Mouse (Mus musculus) cerebellum, postnatal 4 days (tissue): ENCODE measurements at regions not wholly inside any gene's neighbourhood (a gene's known extent, or its start where the extent isn't known, plus 50 kb on each side); places are given as distances from the start of the nearest gene placed in this dataset.

Source experiments
- DNase-seq, 2 experiments: peaks; one replicate each; pipeline ENCODE4 v3.0.0; 2022; ENCODE audit warnings: low spot score in 2 of 2, mixed read lengths in 1 of 2

DNA sequence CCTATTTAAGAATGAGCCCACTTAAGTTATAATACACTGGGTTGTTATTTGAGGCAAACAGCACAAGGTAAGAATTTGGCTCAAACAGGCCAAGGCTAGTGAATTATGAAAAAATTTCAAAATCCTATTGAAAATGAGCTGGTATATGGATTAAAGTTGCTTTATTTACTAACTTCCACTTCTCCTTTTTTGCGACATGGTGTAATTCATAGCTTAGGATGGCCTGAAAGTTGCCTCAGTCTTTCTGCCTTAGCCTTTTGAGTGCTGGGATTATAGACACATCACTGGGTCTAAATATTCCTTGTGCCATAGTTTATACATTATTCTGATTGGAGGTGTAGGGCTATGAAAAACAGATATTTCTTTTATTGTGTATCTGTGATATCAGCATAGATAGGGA is 81.9 kb downstream of the Edem1 start:
- no peak for DNase-seq

DNA sequence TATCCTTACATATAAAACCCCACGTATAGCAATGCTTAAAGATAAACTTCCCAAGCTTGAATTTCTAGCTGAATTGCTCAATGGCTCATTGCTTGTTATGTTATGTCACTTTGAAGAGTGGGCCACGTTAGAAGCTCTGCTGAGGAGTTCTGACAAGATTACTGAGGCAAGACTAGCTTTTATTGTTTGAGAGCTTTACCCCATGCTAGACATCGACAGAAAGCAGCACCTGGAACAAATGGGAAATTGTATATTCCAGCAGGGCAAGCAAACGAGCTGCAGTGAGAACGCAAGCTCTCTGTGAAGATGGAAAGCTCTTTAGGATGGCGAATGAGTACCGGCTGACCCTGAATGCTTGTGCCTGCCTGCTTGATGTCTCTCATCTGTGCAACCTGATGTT is 84.1 kb downstream of the Edem1 start:
- no peak for DNase-seq

DNA sequence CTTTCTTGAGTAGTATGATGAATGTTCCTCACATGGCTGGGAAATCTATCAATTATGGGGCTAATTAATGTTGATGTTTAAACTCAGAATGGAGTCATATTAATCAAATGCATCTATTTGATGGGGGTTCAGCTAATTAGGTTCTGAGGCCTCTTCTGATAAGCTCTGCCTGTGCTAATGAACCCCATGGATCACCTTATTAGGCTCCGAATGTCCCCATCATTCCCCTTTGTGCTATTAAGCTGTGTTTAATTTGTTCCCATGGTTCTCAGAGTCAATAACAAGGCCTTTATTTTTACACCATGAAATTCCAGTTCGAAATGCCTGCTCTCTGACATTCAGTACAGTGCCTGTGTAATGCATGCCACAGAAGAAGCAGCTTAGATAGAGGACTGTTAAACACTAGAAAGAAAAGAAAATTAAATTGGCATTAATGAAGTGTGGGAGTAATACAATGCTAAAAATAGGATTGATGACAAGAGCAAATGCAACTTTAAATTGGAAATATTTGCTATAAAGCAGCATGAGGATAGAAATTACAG is 91.0 kb downstream of the Edem1 start:
- DNase-seq, result no peak

DNA sequence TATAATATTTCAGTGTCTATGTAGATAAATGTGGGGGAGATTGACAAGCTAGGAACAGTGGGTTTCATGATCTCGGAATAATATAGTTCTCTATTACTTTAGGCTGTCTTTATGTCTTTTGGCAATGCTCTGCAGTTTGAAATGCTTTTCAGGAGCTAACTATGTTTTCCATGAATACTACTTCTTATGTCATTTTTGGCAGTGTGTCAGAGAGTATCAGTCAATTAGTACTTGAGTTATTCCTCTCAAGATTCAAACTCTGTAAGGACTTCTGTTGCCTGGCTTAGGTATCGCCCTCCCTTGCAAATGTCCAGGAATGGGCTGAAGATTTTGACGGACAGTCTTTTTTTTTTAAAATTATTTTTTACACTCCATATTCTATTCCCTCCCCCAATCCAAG is 92.7 kb downstream of the Edem1 start:
- no peak for DNase-seq

DNA sequence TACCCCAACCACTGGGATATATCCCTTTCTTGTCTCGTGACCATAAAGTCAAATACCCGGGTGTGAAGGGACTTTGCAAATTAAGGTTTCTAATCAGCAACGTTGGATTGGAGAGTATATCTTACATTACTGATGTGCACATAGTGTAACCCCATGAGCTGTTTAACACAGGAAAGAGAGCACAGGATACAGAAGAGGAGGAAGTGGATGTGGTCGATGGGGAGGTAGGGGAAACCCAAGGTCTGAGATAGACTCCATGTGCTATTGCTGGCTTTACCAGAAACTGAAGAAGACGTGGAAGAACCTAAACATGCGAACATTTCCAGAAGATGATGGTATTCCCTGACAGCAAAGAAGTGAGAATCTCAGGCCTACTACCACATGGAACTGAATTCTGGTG is 94.1 kb downstream of the Edem1 start:
- DNase-seq, result no peak

DNA sequence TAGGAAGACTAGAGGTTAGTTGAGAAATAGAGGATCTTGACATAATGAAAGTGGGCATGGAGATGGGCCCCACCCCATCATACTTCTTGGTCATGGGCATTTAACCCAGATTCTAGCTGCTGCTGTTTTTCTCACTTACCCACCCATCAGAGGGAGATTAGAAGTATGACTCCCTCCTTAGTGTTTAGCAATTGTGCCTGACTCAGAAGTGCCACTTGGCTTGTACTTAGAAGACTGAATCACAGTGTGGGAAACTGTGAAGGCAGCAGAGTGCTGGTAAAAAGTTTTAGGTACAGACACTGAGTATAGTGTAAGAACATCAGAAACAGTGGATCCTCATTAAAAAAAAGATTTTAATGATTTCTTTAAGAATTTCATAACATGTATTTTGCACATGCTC is 100.5 kb downstream of the Edem1 start:
- no peak for DNase-seq

DNA sequence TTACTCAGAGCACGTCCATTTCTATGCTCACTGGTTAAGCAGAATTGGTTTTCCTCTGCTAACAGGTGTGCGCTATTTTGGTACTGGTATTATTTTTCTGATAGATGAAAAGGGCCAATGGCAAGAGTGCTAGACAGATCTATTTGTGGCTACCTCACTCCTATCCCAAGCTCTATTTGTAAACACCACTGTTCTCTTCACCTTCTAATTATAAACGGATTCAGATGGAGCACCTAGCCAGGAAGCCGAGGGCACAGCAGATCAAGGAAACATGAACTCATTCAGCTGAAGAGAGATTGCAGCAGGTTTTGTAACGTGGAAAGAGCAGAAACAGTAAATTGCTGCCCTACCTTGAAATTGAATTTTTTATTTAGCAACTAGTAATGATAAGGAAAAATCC is 110.2 kb downstream of the Edem1 start:
- no peak for DNase-seq

DNA sequence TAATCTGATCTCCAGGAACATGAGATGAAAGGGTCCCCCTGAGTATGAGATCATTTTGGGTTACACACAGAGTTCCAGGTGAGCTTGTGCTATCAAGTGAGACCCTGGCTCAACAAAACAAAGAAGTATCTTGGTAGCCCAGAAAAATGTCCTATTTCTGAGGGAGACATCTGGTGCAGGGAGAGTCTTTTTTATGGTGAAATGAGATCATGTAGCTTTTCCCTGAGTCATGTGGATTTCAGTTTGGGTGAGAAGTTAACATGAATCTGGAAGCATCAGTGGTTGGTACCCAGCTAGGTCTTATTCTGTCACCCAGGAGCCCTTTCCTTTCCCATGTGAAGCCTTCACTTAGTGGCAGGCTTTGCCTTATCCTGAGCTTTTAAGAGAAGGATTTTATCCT is 113.8 kb downstream of the Edem1 start:
- DNase-seq, result no peak

DNA sequence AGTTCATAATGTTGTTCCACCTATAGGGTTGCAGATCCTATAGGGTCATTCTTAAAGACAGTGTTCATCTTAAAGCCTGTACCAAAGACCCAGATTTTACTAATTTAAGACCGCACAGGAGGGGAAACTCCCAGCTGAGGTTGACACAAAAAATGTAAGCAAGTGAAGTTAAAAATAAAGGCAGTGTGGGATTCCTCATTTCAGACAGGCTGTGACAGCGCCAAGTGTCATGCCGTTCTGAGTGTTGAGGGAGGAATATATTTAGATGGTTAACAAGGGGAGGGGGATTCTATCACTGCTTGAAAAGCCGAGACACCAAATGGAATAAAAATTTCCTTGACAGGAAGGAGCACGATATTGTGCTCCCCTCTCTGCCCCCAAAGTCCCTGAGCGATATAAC is 123.9 kb downstream of the Edem1 start:
- DNase-seq, result no peak

DNA sequence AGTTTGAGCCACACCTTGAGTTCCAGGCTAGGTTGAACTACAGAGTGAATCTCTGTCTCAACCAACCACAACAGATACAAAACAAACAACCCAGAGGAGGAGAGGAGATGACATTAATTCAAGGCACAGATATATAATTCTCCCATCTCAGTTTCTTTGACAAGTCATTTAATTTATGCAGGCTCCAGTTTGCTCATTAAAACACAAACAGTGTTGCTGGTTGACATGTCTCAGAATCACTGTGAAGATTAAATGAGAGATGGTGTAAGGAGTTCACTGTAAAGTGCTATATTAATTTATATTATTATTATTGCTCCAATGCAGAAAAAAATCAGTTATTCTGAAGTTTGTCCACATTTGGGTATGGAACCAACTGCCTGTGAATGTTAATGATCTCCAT is 134.4 kb downstream of the Edem1 start:
- no peak for DNase-seq

DNA sequence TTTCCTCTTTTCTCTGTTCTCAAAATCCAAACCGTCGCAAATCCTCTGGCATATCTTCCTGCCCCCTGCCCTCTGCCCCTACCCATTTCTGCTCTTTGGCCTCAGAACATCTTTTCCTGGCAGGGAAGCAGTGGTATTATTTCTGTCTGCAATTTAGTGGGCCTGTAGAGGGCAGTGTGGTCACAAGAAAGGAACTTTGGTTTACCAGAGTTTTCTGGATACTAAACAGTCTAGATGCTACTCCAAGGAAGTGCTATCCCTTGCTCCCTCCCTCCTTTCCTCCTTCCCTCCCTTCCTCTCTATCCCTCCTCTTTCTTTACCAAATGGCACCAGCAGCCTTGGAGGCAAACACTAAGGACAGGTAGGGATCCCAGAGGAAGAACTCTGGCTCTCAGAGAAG is 134.9 kb downstream of the Edem1 start:
- DNase-seq, result peak; percentile 41 to 69

DNA sequence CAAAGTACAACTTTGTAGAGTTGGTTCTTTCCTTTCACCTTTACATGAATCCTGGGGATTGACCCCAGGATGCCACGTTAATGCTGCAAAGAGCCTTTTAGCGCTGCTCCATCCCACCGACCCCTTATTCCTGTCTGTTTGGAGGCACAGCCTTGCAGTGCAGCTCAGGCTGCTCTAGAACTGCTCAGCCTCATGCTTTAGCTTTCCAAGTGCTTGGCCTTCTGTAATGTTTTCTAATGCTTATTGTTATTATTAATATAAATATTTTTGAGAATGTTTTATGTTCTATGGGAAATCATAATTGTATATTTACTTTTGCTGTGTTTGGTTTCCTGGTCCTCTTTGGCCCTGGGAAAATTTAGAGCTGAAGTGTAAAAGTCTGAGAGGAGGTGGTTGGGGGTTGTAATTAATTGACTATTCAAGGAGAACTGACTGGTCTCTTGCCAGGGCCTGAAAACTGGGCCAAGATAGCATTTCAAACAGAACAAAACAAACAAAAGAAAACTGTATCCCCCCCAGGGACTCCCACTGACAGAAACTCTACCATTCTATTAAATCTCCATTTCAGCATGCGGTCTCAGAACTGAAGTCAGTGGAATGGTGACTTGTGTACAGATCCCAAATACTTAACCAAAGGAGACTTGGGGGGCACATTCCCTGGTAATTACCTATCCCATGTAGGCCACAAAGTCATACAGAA is 141.2 kb downstream of the Edem1 start:
- DNase-seq, result peak in 1 of 2 experiments; percentile 21

DNA sequence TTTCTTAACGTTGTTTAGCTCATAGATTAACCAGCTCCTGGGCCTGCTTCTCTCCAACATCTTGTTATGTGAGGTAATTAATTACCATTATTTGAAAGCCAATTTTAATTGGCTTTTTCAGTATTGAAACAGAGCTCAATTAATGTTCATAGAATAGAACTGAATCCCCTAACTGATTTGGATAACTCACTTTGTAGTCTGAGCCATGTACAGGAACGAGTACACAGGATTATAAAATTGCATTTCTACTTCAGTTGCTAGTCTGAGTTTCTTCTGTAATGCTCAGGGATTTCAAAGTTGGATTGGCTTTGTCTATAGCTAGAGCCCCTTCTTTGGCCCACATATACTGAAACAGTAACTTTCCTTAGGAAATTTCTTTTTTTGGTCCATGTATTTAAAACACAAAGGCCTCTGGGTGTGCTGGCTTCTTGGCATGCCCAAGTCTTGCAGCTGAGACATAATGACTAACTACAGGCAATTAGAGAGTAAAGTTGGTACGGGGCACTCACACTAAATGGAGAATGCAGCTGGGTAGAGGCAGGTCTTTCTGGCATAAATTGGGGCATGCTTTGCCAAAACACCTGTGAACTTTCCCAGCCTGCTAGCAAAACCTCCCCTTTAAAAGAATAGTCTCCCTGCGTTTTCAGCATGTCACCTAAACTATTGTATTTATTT is 143.1 kb downstream of the Edem1 start:
- no peak for DNase-seq

DNA sequence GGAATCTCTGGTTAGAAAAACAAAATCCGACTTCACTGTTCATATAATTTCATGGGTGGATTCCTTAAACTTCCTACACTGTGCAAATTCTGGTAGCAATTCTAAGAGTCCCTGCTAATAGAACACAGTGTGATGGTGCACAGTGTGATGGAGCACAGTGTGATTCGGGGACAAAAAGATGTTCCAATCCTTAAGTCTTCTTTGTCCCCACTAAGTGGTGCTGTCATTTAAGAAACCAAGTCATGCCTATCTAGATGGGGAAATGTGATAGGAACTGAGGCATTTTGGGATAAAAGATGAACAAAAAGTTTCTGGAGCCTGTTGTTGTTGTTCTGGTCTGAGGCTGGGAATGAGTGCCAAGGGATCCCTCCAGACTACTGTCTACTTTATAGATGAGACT is 145.3 kb downstream of the Edem1 start:
- DNase-seq, result no peak

DNA sequence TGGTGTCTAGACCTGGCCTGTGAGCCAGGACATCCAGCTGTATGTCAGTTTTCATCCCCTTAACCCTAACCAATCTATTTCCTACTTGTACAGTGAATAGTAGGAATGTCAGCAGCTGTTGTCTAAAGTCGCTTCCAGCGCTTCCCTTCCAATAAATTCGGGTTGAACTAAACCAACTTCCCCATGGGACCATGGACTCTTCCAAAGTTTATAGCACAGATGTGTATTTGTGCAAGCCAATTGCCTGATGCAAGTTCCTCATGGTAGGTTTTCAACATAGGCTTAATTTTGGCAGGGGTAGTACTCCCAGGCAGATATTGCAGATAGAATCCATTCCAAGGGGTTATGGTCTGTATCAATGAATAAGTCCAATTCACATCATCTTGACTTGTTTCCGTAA is 161.1 kb downstream of the Edem1 start:
- no peak for DNase-seq

DNA sequence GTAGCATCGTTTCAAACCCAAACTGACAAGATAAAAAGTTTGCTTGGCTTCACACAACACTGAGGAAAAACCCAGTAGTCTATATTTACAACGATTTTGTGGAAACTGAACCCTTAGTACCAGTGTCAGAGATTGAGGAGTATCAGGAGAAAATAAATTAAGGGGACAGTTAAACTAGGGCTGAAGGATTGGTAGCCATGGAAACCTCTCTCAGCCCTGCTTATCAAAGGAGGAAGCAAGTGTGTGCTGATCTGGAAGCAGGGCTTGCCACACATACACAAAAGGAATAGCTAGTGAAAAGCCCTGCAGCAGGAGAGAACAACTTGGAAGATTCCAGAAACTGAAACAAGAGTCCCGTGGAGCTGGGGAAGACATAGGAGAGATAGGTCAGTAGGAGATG is 165.3 kb downstream of the Edem1 start:
- DNase-seq, result no peak

DNA sequence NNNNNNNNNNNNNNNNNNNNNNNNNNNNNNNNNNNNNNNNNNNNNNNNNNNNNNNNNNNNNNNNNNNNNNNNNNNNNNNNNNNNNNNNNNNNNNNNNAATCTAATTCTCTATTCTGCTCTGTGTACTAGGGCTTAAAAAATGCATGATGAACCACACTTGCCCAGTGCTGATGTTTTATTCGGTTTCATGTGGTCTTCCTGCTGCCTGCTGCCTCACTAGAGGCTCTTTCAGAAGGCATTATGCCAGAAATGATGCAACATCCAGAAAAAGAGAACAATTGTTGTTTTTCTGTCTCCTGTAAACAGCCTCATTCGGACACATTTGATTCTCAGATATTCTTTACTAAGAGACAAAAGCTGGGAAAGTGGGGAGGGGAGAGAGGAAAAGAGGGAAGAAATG is 176.0 kb downstream of the Edem1 start:
- DNase-seq, result no peak

DNA sequence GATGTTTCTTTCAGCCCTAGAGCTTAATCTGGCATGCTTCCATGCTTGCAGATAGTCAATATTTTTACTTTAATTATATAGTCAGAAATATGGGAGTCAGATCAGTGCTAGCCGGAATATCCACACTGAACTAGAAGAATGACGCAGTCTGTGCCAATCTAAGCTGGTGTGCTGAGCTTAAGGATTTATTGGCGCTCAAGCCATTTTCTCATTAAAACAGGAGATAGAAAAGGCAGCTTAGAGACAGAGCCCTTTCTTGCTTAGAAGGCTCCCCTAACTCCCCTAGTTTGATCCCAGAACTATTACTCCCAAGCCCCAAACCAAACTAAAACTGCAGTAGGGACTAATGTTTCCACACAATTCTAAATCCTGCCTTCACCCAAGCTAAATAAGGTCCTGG is 180.9 kb downstream of the Edem1 start:
- no peak for DNase-seq

DNA sequence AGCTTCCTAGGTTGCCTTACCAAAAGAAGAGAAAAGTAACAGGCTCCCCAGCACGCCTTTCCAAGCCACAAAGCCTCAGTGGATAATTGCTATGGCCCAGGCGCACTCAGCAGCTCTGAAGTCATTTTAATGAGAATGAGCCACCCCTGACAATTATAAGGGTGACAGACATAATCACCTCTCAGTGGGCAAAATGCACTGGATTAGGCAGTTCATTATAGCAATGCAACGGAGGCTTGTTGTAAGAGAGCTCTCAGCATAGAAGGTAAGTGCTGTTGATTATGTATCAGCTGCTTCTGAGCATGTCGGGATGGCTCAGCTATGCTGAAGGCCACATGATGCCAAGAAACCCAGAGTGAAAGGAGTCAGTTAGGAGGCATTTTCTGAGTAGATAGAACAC is 181.4 kb downstream of the Edem1 start:
- no peak for DNase-seq

DNA sequence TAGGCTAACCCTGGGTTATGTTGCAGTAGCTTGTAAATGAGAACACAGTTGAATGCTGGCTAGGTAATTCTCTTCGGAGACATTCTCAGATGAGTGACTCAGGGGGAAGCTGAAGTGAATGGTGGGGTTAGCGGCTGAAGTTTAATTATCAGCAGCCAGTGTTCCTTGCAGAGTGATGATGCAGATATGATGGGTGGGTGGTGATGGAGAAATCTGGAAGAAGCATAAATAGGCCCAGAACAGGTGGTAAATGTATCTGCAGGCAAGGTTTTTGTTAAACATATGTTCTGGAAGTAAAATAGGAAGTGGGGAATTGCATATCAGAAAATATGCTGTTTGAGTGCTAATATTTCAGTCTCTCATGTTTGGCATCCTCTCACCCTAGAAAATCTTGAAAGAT is 191.3 kb downstream of the Edem1 start:
- DNase-seq, result no peak
